Mouse (Mus musculus) heart, embryonic 11.5 days (tissue): Measurements from ENCODE around the gene Nudt19. TPM values are rescaled to one million over a fixed set of nuclear protein-coding genes. Genes with fewer than 3 reads are reported as not detected.

Experiments used
- ATAC-seq: fragments of 200-750 bp; cut with Nextera tagmentation; replicated peaks from 2 replicates; pipeline ENCODE4 v1.8.0; 2017; ENCODE audit warnings: moderate library complexity; ENCODE audit not compliant: insufficient number of reproducible peaks, low FRiP score, low TSS enrichment
- H3K27ac ChIP-seq: fragments of 300-500 bp; sonication (generic); 2 replicates; pipeline ENCODE4 v1.5.1; 2014; ENCODE audit warnings: mild to moderate bottlenecking, low read depth, low read length
- H3K27me3 ChIP-seq: fragments of 300-500 bp; sonication (generic); 2 replicates; pipeline ENCODE4 v1.6.1; 2014; ENCODE audit warnings: mild to moderate bottlenecking, low read length, mixed read lengths; ENCODE audit not compliant: control insufficient read depth, insufficient read depth
- H3K36me3 ChIP-seq: fragments of 300-500 bp; sonication (generic); 2 replicates; pipeline ENCODE4 v1.6.1; 2014; ENCODE audit warnings: mild to moderate bottlenecking, low read length, moderate library complexity, mixed read lengths; ENCODE audit not compliant: control insufficient read depth, insufficient read depth
- H3K4me1 ChIP-seq: fragments of 300-500 bp; sonication (generic); 2 replicates; pipeline ENCODE4 v1.6.1; 2014; ENCODE audit warnings: low read length; ENCODE audit not compliant: control insufficient read depth, insufficient read depth
- H3K4me2 ChIP-seq: fragments of 300-500 bp; sonication (generic); 2 replicates; pipeline ENCODE4 v1.6.1; 2014; ENCODE audit warnings: mild to moderate bottlenecking, moderate library complexity
- H3K4me3 ChIP-seq: fragments of 300-500 bp; sonication (generic); 2 replicates; pipeline ENCODE4 v1.5.1; 2014; ENCODE audit warnings: low read depth, low read length
- H3K9ac ChIP-seq: fragments of 300-500 bp; sonication (generic); 2 replicates; pipeline ENCODE4 v1.6.1; 2014; ENCODE audit warnings: mild to moderate bottlenecking, low read depth, low read length, moderate library complexity
- H3K9me3 ChIP-seq: fragments of 300-500 bp; sonication (generic); replicated peaks from 2 replicates; pipeline ENCODE4 v1.6.1; 2016; ENCODE audit warnings: low read length; ENCODE audit not compliant: control insufficient read depth
- WGBS: fragments of 180-500 bp; shearing (Covaris S2); extraction: QIAGEN DNeasy Blood & Tissue Kit; methylation state at CpG from one replicate; pipeline ENCODE4 v1.1.7; 2014; ENCODE audit not compliant: insufficient replicate concordance; 5-methylcytosine and 5-hydroxymethylcytosine counted together
- polyA plus RNA-seq: library from polyadenylated mRNA; unstranded; fragments of >200 nt; fragmentation: Nextera tagmentation; extraction: Ambion mirVana; gene quantifications from 2 replicates; pipeline ENCODE4 v1.2.1, GENCODE M21; 2014

The Nudt19 gene
- polyA plus RNA-seq, 1 experiment from 2014 or later = 90.4 TPM

GRCm38 (mm10) chr7:35587728-35588127 lies 31.6 kb upstream of the Nudt19 start:
- H3K9ac ChIP-seq = no peak overlapping the region
- peaks cover 12% of the 10 kb centered on the region for H3K4me1 ChIP-seq
- no peak overlapping the region for H3K4me2 ChIP-seq
- WGBS = 77% methylated on average over 5 of the region's 5 CpGs
- H3K4me3 ChIP-seq = no peak overlapping the region
- H3K9me3 ChIP-seq = no peaks in the 10 kb centered on the region
- peaks cover 4% of the 10 kb centered on the region; the same call in 1 of the 2 replicates for H3K36me3 ChIP-seq
- no peak overlapping the region for H3K27ac ChIP-seq
- H3K27me3 ChIP-seq = peaks cover 12% of the 10 kb centered on the region; the same call in 1 of the 2 replicates
- ATAC-seq = no peak

DNA sequence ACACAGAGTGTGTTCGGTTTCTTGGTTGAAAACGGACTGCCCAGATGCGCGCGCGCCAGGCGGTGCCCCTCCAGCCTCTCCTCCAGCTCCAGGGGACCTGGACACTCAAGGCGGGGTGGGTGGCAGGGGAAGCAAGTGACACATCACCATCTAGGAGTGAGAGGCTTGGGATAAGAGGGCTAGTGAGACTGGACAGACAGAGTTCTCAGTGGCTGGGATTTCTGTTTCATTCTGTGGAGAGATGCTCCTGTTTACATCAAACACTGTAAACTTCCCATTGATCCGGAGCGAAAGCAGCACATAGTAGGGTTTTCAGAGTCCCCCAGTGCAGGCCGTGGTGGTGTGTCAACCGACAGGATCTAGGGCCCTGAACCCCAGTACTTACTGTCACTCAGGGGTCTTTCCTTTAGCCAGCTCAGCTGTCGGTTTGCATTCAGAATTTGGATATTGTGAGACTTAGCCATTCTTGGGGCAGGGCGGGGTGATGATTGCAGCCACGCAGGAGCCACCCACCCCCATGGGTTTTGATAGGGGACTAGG lies 30.9 kb upstream of the Nudt19 start:
- WGBS = 18% methylated on average over 15 of the region's 15 CpGs
- Histone ChIP-seq H3K36me3 (no peaks in the 10 kb centered on the region), H3K27ac (no peak overlapping the region), H3K4me1 (peaks cover 12% of the 10 kb centered on the region), H3K4me2 (peak overlapping the region; percentile 85), H3K27me3 (peaks cover 12% of the 10 kb centered on the region; the same call in 1 of the 2 replicates), H3K9ac (peak overlapping the region; percentile 81), H3K4me3 (peak overlapping the region; percentile 81), H3K9me3 (no peaks in the 10 kb centered on the region)
- no peak for ATAC-seq

DNA sequence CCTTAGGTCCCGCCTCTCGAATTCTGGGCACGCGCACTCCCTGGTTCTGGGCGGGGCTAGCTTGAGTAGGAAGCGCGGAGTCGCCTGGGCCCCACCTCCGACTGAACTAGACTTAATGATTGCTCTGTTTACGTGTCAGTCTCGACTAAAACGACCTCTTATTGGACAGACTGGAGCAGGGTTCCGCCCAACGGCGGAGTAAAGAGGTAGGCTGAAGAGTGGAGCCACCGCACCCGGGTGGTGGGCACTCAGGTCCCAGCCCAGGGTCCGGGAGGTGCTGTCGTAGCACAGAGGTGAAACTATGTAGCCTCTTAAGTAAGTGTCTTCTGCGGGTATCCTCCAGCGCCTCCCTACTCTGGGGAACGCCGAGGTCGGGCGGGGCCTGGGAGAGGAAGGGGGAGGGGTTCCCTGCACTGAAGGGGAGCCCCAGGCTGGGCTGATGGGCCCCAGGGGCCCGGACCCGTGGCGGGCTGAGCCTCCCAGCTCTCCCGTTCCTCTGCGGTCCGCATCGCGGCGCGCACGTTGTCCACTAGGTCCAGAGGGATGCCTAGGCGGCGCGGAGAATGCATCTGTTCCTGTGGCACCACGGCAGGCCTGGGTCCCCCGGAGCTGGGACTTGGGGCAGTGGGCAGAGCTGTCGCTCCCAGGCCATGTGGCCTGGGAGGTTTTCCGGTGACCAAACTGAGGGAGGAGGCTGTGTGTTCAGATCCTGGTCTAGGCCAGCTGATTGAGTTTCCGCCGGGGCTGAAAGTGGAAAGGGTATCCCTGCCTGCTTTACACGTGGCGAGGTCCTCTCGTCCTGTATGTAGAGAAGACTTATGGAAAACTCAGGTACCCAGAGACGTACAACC lies 30.2 kb upstream of the Nudt19 start, which contains the start of gene Ankrd27:
Ankrd27 (plus strand) TSS at position 190 of the 851 bp plus-strand sequence.
- Histone ChIP-seq H3K27me3 (peaks cover 12% of the 10 kb centered on the region; the same call in 1 of the 2 replicates), H3K4me3 (peak within 1 kb of the TSS; percentile 81), H3K4me2 (peak within 1 kb of the TSS; percentile 85), H3K9ac (peak within 1 kb of the TSS; percentile 81), H3K27ac (peak within 1 kb of the TSS; percentile 55), H3K36me3 (no peaks in the 10 kb centered on the region), H3K9me3 (no peaks in the 10 kb centered on the region), H3K4me1 (peaks cover 12% of the 10 kb centered on the region)
- whole genome bisulfite sequencing = under 1% methylated on average over 49 of the region's 49 CpGs
- peak; percentile 95 for ATAC-seq

- peak; percentile 82 for ATAC-seq
- H3K4me2 ChIP-seq = peak within 1 kb of the TSS; percentile 85
- no peaks in the 10 kb centered on the region for H3K36me3 ChIP-seq
- peaks cover 12% of the 10 kb centered on the region; the same call in 1 of the 2 replicates for H3K27me3 ChIP-seq
- H3K4me1 ChIP-seq = peaks cover 12% of the 10 kb centered on the region
- peak within 1 kb of the TSS; percentile 55 for H3K27ac ChIP-seq
- 1% methylated on average over 41 of the region's 45 CpGs for WGBS
- peak within 1 kb of the TSS; percentile 81 for H3K9ac ChIP-seq
- peak within 1 kb of the TSS; percentile 81 for H3K4me3 ChIP-seq
- H3K9me3 ChIP-seq = no peaks in the 10 kb centered on the region
Measured at GRCm38 (mm10) chr7:35585191-35586054, 29.3 kb upstream of the Nudt19 start, which contains the start of gene Rgs9bp. Gene Rgs9bp, minus strand, starts transcription at chr7:35585582.

DNA sequence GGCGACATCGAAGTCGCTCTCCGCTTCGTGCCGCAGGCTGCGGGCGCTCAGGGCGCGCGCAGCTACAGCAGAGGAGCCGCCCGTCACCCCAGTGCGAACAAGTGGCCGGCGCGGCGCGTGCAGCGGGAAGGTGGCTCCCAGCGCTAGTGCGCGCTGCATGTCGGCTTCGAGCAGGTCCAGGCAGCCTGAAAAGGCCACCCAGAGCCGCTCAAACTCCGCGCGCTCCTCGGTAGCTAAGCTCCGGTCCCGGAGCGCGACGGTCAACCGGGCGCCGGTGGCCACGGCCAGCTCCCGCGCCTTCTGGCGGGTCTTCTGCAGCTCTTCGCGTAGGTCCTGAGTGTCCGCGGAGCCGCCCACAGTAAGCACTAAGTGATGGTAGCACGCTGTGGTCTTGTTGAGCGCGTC lies 28.7 kb upstream of the Nudt19 start:
- H3K36me3 ChIP-seq = no peaks in the 10 kb centered on the region
- peak overlapping the region; percentile 81 for H3K4me3 ChIP-seq
- no peak overlapping the region for H3K27ac ChIP-seq
- under 1% methylated on average over 50 of the region's 50 CpGs for WGBS
- H3K9me3 ChIP-seq = no peaks in the 10 kb centered on the region
- peak overlapping the region; percentile 85 for H3K4me2 ChIP-seq
- peaks cover 12% of the 10 kb centered on the region for H3K4me1 ChIP-seq
- 0 out of 2 replicates have a peak, but pooled peaks have one; percentile 1 for ATAC-seq
- H3K9ac ChIP-seq = peak overlapping the region; percentile 65
- peaks cover 12% of the 10 kb centered on the region; the same call in 1 of the 2 replicates for H3K27me3 ChIP-seq

GRCm38 (mm10) chr7:35584068-35584785 lies 28.1 kb upstream of the Nudt19 start:
- Histone ChIP-seq H3K4me3 (peak overlapping the region; percentile 81), H3K36me3 (no peaks in the 10 kb centered on the region), H3K27me3 (peaks cover 12% of the 10 kb centered on the region; the same call in 1 of the 2 replicates), H3K27ac (no peak overlapping the region), H3K4me1 (peaks cover 12% of the 10 kb centered on the region), H3K9ac (peak overlapping the region; percentile 65), H3K4me2 (peak overlapping the region; percentile 85), H3K9me3 (no peaks in the 10 kb centered on the region)
- no peak for ATAC-seq
- 3% methylated on average over 36 of the region's 36 CpGs for WGBS

- peaks cover 12% of the 10 kb centered on the region for H3K4me1 ChIP-seq
- no peak overlapping the region for H3K9ac ChIP-seq
- H3K27me3 ChIP-seq = peaks cover 12% of the 10 kb centered on the region; the same call in 1 of the 2 replicates
- H3K4me2 ChIP-seq = peak overlapping the region; percentile 85
- H3K36me3 ChIP-seq = no peaks in the 10 kb centered on the region
- peak overlapping the region; percentile 4; the same call in 1 of the 2 replicates for H3K4me3 ChIP-seq
- no peaks in the 10 kb centered on the region for H3K9me3 ChIP-seq
- ATAC-seq = no peak
- H3K27ac ChIP-seq = no peak overlapping the region
- WGBS = 8% methylated on average over 11 of the region's 11 CpGs
Measured at GRCm38 (mm10) chr7:35583476-35584025, 27.4 kb upstream of the Nudt19 start.
